Mouse (Mus musculus) testis, adult 2 months (tissue): ENCODE measurements around the gene Fam83g. TPM values are rescaled to one million over a fixed set of nuclear protein-coding genes. Genes with fewer than 3 reads are reported as not detected.

Source experiments
- H3K27ac ChIP-seq: fragments of 200-500 bp; 2 replicates; pipeline ENCODE4 v1.5.1; 2012; ENCODE audit warnings: low read depth, low read length; ENCODE audit not compliant: control insufficient read depth, insufficient read depth
- H3K27me3 ChIP-seq: fragments of 200-500 bp; 2 replicates; pipeline ENCODE4 v1.6.1; 2012; ENCODE audit warnings: mild to moderate bottlenecking, low read length, moderate library complexity; ENCODE audit not compliant: control insufficient read depth, insufficient read depth
- H3K36me3 ChIP-seq: fragments of 200-500 bp; 2 replicates; pipeline ENCODE4 v1.6.1; 2012; ENCODE audit warnings: mild to moderate bottlenecking, low read length; ENCODE audit not compliant: control insufficient read depth, insufficient read depth
- H3K4me1 ChIP-seq: fragments of 200-500 bp; 2 replicates; pipeline ENCODE4 v1.6.1; 2012; ENCODE audit warnings: low read length; ENCODE audit not compliant: control insufficient read depth, insufficient read depth
- H3K4me3 ChIP-seq: fragments of 200-500 bp; 2 replicates; pipeline ENCODE4 v1.5.1; 2012; ENCODE audit warnings: low read depth, mild to moderate bottlenecking, low read length, moderate library complexity, mixed read lengths; ENCODE audit not compliant: control insufficient read depth
- CTCF ChIP-seq: fragments of 200-500 bp; IDR thresholded peaks from 2 replicates; pipeline ENCODE4 v1.5.1; 2012; ENCODE audit warnings: low read depth, mild to moderate bottlenecking, inconsistent platforms, low read length, moderate library complexity; ENCODE audit not compliant: control insufficient read depth, insufficient read depth, insufficient replicate concordance
- POLR2A ChIP-seq: fragments of 200-500 bp; IDR thresholded peaks from 2 replicates; pipeline ENCODE4 v1.6.1; 2012; ENCODE audit warnings: low read depth, mild to moderate bottlenecking, inconsistent platforms, low read length, moderate library complexity; ENCODE audit not compliant: control insufficient read depth
- polyA plus RNA-seq: library from polyadenylated mRNA; depleted of rRNA; stranded (reverse); fragments of >200 nt; gene quantifications from 2 replicates; pipeline ENCODE4 v1.2.3, GENCODE M21; 2012

The Fam83g gene
- polyA plus RNA-seq, 1 experiment: 1.3 TPM

DNA sequence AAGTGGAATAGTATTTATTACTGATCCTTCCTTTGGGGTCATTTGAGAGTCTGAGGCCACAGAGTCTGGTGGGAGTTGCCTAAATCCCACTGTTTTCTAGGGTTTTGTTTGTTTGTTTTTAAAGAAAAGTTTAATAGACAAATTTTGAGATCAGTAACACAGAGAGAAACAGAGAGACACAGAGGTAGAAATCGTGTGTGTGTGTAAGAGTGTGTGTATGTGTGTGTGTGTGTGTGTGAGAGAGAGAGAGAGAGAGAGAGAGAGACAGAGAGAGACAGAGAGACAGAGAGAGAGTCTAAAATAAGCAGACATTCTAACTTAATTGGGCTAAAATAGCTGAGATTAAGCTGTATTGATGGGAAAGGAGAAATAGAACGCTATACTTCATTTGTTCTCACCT is 30.3 kb upstream of the Fam83g start:
- no peak overlapping the region for H3K4me3 ChIP-seq

GRCm38 (mm10) chr11:61654786-61655311 is 29.0 kb upstream of the Fam83g start:
- Histone ChIP-seq H3K27ac (no peak overlapping the region), H3K4me1 (no peaks in the 10 kb centered on the region), H3K36me3 (no peaks in the 10 kb centered on the region), H3K27me3 (no peaks in the 10 kb centered on the region), H3K4me3 (no peak overlapping the region)
- TF ChIP-seq CTCF: no peak
- TF ChIP-seq POLR2A: no peak

More for the DNA sequence above, 30.3 kb upstream of the Fam83g start:
- Histone ChIP-seq H3K27ac (no peak overlapping the region), H3K27me3 (no peaks in the 10 kb centered on the region), H3K36me3 (no peaks in the 10 kb centered on the region), H3K4me1 (no peaks in the 10 kb centered on the region)
- TF ChIP-seq CTCF (no peak), POLR2A (no peak)

- TF ChIP-seq POLR2A: no peak
- TF ChIP-seq CTCF: no peak
- Histone ChIP-seq H3K36me3 (no peaks in the 10 kb centered on the region), H3K4me3 (no peak overlapping the region), H3K4me1 (no peaks in the 10 kb centered on the region), H3K27me3 (no peaks in the 10 kb centered on the region), H3K27ac (no peak overlapping the region)
These were observed 28.2 kb upstream of the Fam83g start for GRCm38 (mm10) chr11:61655649-61656048.

DNA sequence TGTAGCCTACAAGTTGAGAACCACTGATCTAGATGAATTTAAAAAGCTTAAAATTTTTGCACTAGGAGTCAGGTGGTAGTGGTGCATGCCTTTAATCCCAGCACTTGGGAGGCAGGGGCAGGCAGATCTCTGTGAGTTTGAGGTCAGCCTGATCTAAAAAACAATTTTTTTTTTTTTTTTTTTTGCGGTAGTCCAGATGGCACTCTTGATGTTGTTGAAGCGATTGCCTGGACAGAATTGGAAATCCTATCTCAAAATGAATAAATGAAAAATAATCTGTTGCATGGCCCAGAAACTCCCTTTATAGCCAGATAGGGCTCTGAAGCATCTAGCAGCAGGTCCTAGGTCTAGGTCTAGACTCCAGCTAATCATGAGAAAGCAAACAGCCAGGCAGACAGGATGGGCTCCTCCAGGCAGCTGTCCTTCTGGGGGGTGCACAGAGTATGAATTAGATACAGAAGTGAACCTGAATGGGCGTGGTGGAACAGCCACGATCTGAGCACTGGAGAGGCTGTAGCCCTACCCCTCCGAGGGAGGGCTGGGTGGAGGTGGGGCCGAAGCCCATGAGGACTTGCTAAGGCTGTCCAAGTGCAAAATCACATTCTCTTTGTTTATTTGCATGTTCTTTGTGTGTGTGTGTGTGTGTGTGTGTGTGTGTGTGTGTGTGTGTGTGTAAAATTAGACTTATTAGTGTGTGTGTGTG is 27.6 kb upstream of the Fam83g start:
- Histone ChIP-seq H3K36me3 (no peaks in the 10 kb centered on the region), H3K27ac (no peak overlapping the region), H3K4me1 (no peaks in the 10 kb centered on the region), H3K27me3 (no peaks in the 10 kb centered on the region), H3K4me3 (no peak overlapping the region)
- TF ChIP-seq POLR2A: no peak
- TF ChIP-seq CTCF: no peak

DNA sequence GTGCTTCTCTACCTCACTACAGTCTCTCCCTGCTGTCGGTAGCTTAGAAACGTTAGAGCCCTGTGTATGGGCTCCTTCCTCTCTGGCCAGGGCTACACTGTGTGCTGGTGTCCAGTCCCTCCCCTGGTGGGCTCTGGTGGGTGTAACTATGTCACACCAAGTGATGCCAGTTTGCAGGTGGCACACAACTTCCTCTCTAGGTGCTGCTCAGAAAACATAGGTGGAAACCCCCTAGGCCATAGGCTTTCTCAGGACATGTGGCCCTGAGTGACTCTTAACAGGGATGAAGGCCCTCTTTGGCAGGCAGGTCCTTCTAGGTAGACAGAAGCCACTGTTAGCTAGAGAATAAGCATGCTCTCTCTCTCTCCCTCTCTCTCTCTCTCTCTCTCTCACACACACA is 26.5 kb upstream of the Fam83g start:
- H3K4me1 ChIP-seq: no peaks in the 10 kb centered on the region
- TF ChIP-seq CTCF (no peak), POLR2A (no peak)
- no peaks in the 10 kb centered on the region for H3K36me3 ChIP-seq
- H3K27me3 ChIP-seq: no peaks in the 10 kb centered on the region
- H3K27ac ChIP-seq: no peak overlapping the region
- H3K4me3 ChIP-seq: no peak overlapping the region

- TF ChIP-seq POLR2A: no peak
- TF ChIP-seq CTCF: no peak
- Histone ChIP-seq H3K27ac (no peak overlapping the region), H3K36me3 (no peaks in the 10 kb centered on the region), H3K4me3 (no peak overlapping the region), H3K4me1 (no peaks in the 10 kb centered on the region), H3K27me3 (no peaks in the 10 kb centered on the region)
These were observed 25.4 kb upstream of the Fam83g start for GRCm38 (mm10) chr11:61658360-61658922.

DNA sequence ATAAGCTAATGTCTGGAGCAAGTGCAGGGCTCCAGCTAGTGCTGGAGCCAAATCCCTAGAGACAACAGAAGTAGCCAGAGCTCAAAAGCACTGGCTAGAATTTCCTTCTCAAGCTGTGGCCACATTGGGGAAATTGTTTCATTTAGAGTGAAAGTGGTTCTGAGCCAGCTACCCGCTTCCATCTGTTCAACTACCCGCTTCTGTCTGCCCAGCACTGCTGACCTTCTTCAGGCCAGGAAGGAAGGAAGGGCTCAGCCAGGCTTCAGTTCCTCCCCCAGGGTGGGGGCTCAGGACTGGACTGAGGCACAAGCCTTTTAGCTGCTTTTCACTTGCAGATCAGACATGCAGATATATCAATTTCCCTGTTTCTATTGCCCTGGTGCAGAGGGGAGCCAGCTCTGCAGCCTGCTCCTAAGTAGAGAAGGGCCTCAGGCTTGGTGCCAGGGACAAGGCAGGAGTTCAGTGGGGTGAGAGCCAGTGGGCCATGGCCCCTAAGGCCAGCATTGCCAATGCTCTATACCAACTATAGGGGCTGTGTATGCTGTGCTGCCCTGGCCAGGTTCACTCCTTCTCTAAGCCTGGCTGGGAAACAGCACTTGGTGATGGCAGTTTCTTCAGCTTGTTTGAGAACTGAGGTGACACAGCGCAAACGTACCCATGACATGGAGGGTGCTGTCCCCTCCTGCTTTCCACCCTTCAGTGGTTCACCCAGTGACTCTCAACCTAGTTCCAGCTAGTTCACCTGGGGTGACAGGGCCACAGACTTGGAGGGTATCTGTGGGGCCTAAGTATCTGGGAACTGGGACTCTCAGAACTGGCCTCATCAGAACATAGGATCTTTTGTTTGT is 24.7 kb upstream of the Fam83g start:
- Histone ChIP-seq H3K36me3 (no peaks in the 10 kb centered on the region), H3K27me3 (no peaks in the 10 kb centered on the region), H3K4me1 (no peaks in the 10 kb centered on the region), H3K4me3 (no peak overlapping the region), H3K27ac (no peak overlapping the region)
- TF ChIP-seq CTCF (no peak), POLR2A (no peak)
